Mouse (Mus musculus) heart, adult 11 months (tissue): ENCODE measurements at regions not wholly inside any gene's neighbourhood (a gene's known extent, or its start where the extent isn't known, plus 50 kb on each side); places are given as distances from the start of the nearest gene placed in this dataset.

Experiments
- DNase-seq: peaks from one replicate; pipeline ENCODE4 v3.0.0; 2022

GRCm38 (mm10) chr5:102123285-102123684, 53.6 kb upstream of the Wdfy3 start:
- DNase-seq = no peak

DNA sequence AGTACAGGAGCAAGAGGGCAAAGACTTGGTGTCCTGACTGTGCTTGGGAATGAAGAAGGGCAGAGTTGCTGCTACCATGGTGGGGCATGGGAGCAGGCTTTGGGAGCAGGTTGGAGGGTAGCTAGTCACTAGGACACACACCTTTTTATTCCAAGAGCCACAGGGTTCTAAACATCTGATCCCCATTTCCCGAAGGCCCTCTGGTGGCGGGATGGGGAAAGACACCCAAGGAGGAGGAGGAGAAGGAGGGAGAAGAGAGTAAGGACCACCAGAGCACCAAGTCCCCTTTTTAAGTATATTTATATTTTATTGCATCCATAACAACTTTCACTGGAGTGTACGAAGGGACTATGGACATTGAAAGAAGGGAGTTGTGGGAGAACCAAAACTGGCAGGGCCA, 57.0 kb upstream of the Wdfy3 start:
- DNase-seq = no peak

DNA sequence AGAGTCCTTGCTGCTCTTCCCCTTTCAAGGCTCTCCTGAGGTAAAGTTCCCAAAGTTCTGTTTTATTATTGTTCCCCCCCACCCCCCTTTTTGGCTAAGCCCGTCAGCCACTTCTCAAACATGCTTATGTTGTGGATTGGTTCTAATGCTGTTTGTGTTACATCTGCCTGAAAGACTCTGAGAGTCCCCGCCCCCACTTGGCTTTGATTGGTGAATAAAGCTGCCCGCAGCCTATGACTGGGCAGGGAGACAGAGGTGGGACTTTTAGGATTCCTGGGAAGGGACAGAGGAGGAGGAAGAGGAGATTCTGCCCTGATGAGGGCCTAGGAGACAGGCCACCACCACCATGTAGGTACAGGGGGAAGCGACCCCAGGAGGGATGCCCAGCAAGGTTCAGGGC, 78.3 kb upstream of the Wdfy3 start:
- DNase-seq = no peak

- DNase-seq = no peak
Observed at GRCm38 (mm10) chr5:102149481-102150129, 79.9 kb upstream of the Wdfy3 start.

DNA sequence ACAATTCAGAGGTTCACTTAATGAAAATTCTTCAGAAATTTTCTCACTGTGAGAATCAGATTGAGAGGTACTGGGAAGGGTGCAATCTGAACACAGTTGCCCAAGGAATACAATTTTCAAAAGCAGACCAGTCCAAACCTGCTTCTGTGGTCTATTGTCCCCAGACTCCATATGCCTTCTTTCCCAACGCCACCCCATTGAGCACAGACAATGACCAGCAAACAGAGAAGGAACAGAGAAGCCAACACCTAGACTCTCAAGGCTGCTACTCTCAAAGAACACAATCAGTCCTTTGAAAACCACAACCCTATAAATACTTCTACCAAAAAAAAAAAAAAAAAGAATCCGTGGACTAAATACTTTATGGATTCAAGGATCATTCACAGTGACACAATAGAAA, 89.9 kb upstream of the Wdfy3 start:
- no peak for DNase-seq

- no peak for DNase-seq
Observed at GRCm38 (mm10) chr5:102167981-102168380, 98.3 kb upstream of the Wdfy3 start.

DNA sequence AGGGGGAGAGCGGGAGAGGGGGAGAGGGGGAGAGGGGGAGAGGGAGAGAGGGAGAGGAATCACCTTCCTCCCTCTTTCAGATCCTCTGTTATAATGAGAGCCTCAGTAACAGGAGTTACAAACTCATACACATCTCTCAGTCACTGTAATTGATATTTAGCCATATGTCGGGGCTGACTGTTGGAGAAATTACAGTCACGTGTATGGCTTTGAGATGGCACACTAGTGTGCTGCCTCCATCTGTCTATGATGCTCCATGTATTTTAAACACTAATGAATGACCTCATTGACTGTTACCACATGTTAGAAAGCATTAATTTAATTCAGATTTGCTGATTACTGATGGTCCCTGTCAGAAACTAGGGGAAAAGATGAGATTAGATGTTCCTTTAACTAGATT, 102.1 kb upstream of the Wdfy3 start:
- DNase-seq = no peak

DNA sequence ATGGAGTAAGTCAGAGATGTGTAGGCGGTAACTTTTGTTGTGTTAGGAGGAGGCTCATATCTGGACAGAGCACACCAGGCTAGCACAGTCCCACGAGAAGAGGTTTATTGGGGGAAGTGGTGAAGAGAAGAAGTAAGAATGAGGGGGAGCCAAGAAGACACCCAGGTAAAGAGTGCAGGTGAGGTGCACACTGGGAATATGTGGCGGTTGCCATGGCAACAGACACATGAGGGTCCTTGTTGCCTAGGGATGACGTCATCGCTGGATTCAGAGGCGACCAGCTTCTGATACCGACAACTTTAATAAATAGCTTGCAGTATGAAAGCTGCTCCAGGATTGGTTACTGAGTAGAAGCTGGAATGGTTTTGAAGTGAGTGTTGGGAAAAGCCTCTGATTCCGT, 110.5 kb upstream of the Wdfy3 start:
- DNase-seq = peak; percentile 25

DNA sequence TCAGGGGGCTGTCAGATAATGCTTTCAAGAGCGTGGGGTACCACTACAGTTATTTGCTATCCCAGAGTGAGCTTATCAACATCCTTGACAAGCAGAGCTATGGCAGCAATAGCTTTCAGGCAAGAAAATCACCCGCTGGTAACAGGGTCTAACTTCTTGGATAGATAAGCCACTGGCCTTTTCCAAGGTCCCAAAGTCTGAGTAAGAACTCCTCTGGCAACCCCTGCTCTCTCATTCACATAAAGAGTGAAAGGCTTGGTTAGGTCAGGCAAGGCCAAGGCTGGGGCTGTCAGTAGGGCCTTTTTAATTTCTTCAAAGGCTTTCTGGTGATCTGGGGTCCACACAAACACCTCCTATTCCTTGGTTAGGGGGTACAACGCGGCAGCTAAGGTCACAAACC, 119.2 kb upstream of the Wdfy3 start:
- peak; percentile 83 for DNase-seq

DNA sequence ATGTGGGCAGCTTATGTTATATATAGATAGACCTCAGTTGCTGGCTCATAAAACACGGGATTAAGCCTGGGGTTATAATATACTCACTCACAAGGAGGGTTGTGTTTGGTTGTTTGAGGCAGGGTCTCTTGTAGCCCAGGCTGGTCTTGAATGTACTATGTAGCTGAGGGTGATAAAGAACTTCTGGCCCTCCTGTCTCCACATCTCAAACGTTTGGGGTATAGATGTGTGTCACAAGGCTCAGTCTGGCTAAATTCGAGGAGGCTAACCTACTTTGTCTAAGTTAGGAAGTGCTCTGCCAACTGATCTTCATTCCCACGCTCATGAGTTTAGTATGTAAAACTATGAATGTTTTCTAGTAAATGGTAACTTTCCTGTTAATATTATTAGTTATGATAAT, 136.7 kb upstream of the Wdfy3 start:
- DNase-seq = peak; percentile 63

DNA sequence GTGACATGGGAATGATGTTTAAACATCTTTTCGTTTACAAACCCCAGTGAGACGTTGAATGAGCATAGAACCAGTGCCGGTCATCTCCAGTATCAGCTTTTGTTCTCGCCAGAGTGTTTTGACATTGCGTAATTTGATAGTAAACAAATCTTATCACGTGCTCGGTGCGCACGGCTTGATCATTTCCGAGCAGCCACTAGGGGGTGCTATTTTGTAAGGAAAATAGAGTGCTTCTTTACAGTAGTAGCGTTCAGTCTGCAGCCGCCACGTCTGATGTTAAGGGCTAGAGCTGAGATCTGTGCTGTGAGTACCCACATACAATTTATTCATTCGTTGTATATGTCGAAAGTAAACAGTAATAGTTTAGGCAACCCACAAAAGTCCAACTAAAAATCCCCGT, 137.2 kb upstream of the Wdfy3 start:
- DNase-seq = peak; percentile 92

DNA sequence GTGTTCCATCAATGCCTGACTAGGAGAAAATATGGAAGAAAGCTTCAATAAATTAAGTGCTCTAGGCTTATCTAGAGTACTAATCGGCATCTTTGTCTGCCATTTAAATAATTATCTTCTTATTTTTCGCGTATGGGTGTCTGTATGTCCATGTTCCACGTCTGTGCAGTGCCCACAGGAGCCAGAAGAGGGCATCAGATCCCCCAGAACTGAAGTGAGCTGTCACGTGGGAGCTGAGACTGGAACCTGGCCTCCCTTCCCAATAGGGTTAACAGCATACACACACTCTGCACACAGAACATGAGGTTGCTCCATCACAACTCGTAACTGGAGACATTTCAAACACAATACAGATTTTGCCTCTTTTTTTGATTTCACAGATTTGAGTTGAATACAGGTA, 143.4 kb upstream of the Wdfy3 start:
- no peak for DNase-seq

- DNase-seq = no peak
Observed at GRCm38 (mm10) chr5:102227131-102227530, 157.4 kb upstream of the Wdfy3 start.

DNA sequence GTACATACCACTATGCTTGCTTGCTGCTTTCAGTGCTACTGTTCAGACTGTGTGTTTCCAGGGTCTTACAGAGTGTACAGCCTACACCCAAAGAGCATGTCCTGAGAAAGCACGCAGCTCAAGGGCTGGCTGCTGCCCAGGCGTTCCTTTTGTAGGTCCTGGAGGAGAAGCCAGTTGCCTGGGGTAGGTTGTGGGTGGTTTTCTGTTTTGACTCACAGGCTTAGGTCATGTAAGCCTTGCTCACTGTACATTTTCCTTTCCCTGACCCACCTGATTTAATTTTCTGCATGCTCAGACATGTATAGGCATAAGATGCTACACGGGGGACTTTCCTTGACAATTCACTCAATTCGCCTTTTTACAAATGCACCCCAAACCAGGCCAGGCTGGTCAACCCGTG, 172.9 kb upstream of the Wdfy3 start:
- DNase-seq = no peak

- no peak for DNase-seq
Observed at GRCm38 (mm10) chr5:102244706-102245105, 175.0 kb upstream of the Wdfy3 start.

GRCm38 (mm10) chr5:102248747-102249146, 179.0 kb upstream of the Wdfy3 start:
- DNase-seq = no peak

DNA sequence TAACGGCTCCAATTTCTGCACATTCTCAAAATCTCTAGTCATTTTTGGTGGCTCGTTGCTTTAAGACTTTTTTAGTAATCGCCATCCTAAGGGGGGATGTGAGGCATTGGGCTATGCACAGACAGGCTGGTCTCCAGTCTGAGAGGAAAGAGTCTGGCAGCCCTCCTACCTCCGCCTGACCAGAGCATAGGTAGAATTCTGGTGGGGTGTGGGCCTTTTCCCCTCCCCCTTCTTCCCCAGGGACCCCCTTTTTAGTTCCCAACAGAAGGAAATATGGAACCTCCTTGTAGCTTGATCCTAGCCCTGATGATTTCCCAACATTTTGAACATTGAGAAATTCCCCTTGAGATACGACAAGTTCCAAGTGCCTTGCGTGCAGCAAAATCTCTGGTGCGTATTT, 181.4 kb upstream of the Wdfy3 start:
- DNase-seq = peak; percentile 89

DNA sequence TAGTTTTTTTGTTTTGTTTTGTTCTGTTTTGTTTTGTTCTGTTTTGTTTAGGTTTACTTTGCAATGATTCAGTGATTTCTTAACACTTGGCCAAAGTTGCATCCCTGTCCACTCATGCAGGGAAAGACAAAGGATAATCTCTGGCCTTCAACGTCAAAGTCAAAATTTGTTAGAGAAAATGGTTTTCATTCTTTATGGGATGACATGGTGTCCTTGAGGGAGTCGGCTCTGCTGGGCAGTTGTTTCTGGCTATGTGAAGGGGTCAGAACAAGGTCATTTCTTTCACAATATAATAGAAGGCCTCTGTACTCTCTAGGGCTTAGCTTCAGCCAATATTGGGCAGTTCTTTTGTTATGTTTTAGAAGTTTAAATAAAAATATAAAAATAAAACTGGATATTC, 184.1 kb upstream of the Wdfy3 start:
- peak; percentile 89 for DNase-seq

- DNase-seq = peak; percentile 36
Observed at GRCm38 (mm10) chr5:102257104-102257503, 187.4 kb upstream of the Wdfy3 start.

DNA sequence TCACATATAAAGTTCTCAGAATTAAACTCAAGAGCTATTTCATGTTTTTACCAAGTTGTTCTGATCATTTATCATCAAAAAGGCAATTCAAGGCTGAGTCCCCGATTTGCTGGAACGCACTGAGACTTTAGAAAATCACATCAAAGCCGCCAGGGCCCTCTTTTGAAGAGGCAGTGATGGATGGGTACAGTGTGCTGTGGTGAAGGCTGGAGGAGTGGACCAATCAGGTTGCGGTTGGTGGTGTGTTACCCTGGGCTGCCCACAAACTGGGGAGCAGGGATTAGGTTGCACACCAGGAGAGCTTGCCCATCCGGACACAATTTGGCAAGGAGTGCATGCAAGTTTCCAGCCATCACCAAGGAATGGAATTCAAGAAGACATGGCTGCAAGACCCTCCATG, 191.9 kb upstream of the Wdfy3 start:
- DNase-seq = peak; percentile 76

DNA sequence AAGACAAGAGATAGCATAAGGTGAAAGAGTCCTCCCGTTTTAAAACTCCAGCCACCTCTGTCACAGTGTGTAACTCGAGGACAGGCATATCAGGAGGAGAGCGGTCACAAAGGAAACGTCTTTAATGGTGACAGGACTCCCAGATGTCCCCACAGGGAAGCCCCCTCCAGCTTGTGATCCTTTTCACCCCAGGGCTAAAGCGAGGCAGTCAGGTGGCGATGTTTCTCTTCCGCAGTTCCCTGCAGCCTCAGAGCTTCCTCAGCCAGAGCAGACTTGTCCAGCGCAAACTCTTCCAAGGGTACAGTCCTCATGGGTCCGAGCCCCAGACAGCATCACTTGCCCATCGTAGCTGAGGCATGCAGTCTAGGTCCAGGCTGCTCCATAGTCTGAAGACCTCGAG, 196.7 kb upstream of the Wdfy3 start:
- DNase-seq = peak; percentile 74

- peak; percentile 23 for DNase-seq
Observed at GRCm38 (mm10) chr5:102267150-102267549, 197.4 kb upstream of the Wdfy3 start.

GRCm38 (mm10) chr5:102269204-102269603, 199.5 kb upstream of the Wdfy3 start:
- DNase-seq = peak; percentile 33

DNA sequence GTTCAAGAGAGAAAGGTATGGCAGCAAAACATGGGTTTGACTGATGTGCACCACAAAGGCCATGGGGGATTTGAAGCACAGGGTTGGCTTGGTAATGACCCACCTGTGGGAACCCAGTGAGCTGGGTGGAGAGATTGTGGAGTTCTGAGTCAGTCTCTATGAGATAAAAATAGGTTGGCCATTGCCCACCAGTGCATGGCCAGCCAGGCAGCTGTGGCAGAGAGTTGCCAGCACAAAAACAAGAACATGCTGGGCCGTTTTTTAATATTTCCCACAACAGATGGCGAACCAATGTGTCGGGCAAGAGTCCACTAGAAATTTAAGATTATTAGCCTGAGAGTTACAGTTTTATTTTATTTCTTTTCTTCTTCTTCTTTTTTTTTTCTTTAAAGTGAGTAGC, 205.6 kb upstream of the Arhgap24 start:
- no peak for DNase-seq

DNA sequence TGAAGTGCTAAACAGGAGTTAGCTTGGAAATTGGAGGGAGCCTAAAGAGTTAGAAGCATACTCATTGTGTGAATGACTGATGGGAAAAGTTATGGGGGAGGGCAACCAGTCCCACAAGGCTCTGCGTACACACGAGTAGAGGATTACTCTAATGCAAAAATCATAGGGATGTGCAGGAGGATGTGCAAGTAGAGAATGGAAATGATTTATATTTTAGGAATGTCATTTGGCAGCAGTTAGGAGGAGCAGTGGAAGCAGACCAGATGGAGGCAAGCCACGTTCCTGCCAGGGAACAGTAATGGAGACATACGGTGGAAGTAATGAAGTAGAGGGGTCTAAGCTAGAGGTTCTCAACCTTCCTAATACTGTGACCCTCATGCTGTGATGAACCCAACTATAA, 194.1 kb upstream of the Arhgap24 start:
- DNase-seq = no peak

DNA sequence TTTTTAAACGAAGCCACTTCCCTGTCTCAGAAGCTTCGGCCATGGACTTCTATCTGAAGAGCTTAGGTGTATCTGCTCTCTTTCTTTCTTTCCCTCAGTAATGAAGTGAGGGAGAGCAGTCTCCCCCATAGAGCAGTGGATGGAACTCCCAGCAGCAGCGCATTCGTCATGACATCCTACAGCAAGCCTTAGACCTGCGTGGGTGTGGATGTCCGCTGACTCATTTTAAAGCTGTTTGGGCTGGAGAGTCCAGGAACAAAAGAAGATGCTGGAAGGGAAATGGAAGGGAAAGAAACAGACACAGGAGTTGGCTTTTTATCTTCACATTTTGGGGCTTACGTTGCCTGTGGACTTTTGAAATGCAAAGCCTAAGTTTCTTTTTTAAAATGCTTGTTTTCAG, 190.3 kb upstream of the Arhgap24 start:
- no peak for DNase-seq
